Mouse (Mus musculus): ENCODE measurements around the gene Nt5dc1. TPM values are rescaled to one million over a fixed set of nuclear protein-coding genes. Genes with fewer than 3 reads are reported as not detected.
"Not testable (repeated sequence)": the region's sequence is repeated elsewhere in the genome, so short reads cannot be mapped to it uniquely, and the experiment has no call there.

Nt5dc1 gene
- total RNA-seq, 4 experiments from 2014 or later = 3.4 to 5.0 (median 4.0) TPM

DNA sequence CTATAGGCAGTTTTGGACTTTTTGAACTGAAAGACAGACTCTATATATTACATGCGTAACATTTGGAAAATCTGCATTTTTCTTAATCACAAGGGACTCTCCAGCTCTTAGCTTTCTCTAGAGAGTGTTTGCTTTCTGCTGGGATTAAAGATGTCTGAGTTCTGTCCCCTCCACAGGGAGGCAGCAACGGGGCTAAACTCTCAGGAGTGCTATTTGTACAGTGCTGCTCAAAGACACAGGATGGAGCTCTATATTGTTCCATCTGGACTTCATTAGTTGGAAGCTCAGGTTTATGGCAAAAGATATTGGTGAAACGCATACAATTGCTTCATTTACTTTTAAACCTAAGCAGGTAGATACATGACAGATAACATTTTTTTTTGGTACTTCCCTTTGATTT lies 105.8 kb downstream of the Nt5dc1 start:
- DNase-seq (ENCODE audit: low spot score in 2 of 2) = no peak

- no peak for DNase-seq (ENCODE audit: low spot score in 2 of 2)
Observed at GRCm38 (mm10) chr10:34309915-34310685, 108.3 kb downstream of the Nt5dc1 start.

- DNase-seq (ENCODE audit: low spot score in 2 of 2) = no peak
Observed at GRCm38 (mm10) chr10:34307070-34307469, 111.3 kb downstream of the Nt5dc1 start.

GRCm38 (mm10) chr10:34300368-34300767 lies 118.0 kb downstream of the Nt5dc1 start:
- no peak for DNase-seq (ENCODE audit: low spot score in 2 of 2)

DNA sequence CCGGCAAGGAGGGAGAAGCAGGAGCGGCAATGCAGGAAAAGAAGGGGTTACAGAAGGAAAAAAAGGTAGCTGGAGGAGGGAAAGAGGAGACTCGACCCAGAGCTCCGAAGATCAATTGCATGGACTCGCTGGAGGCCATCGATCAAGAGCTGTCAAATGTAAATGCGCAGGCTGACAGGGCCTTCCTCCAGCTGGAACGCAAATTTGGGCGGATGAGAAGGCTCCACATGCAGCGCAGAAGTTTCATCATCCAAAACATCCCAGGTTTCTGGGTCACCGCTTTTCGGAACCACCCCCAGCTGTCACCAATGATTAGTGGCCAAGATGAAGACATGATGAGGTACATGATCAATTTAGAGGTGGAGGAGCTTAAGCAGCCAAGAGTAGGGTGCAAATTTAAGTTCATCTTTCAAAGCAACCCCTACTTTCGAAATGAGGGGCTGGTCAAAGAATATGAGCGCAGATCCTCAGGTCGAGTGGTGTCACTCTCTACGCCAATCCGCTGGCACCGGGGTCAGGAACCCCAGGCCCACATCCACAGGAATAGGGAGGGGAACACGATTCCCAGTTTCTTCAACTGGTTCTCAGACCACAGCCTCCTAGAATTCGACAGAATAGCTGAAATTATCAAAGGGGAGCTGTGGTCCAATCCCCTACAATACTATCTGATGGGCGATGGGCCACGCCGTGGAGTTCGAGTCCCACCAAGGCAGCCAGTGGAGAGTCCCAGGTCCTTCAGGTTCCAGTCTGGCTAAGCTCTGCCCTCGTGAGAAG lies 120.2 kb downstream of the Nt5dc1 start:
- DNase-seq (ENCODE audit: low spot score in 2 of 2) = peak in 1 of 2 experiments; percentile 35

GRCm38 (mm10) chr10:34297299-34297979 lies 120.9 kb downstream of the Nt5dc1 start, which contains the start of gene Tspyl4:
Gene Tspyl4, plus strand, starts transcription at chr10:34297442.
- DNase-seq (ENCODE audit: low spot score in 2 of 2) = peak; percentile 93 to 94

GRCm38 (mm10) chr10:34296911-34297298 lies 121.4 kb downstream of the Nt5dc1 start:
- DNase-seq (ENCODE audit: low spot score in 2 of 2) = no peak

GRCm38 (mm10) chr10:34282420-34283238 lies 135.7 kb downstream of the Nt5dc1 start:
- peak in 1 of 2 experiments; percentile 46 for DNase-seq (ENCODE audit: low spot score in 2 of 2)

DNA sequence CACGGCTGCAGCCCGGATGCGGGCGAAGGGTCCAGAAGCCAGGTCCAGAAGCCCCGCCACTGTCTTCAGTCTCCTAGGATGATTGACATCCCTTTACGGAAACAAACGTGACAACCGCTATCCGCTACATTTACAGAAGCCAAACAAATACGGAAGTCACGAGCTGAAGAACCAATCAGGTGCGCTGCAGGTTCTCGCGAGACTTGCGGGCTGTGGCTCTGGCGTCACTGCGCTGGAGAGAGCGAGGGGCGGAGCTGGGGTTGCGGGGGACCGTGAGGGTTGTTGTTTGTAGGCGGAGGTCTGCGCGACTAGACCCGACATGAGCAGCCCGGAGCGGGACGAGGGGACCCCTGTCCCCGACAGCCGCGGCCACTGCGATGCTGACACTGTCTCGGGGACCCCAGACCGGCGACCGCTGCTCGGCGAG lies 136.4 kb downstream of the Nt5dc1 start, which contains the start of gene Tspyl1:
Gene Tspyl1 (plus strand): TSS at position 229 of the 427 bp plus-strand sequence.
- peak; percentile 97 to 98 for DNase-seq (ENCODE audit: low spot score in 2 of 2)

DNA sequence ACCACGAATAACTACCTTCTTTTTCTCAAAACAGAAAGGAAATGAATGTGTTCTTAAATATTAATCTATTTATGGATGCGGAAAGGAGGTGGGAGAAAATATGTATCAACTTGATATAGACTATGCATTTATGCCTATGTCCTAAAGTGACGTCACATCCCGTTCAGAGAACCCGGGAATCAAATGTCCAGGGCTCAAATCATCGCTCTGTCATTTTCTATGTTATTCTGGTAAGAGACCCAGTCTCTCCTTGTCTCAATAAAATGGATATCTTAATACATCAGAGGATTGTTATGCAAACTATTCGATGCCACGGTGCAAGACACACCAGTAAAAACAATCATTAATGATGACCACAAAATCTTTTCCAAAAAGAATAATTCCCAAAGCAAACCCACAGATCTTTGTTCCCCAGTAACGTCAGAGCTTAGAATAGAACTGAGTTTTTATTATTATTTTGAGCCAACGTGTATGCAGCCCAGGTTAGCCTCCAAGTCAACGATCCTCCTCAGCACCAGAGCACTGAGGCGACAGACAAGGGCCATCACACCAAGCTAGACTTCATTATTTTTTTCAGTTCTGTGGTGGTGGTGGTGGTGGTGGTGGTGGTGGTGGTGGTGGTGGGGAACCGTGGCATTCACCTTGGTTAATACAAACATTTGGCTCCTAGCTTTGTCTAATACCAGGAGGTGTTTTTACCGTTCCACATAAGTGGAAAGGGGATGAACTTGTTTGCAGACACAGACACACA lies 137.0 kb downstream of the Nt5dc1 start:
- no peak for DNase-seq (ENCODE audit: low spot score in 2 of 2)

GRCm38 (mm10) chr10:34280591-34281175 lies 137.7 kb downstream of the Nt5dc1 start:
- DNase-seq (ENCODE audit: low spot score in 2 of 2) = peak in 1 of 2 experiments; percentile 63

- DNase-seq (ENCODE audit: low spot score in 2 of 2) = peak in 1 of 2 experiments; percentile 24
Observed at GRCm38 (mm10) chr10:34271681-34272080, 146.7 kb downstream of the Nt5dc1 start.

- no peak for DNase-seq (ENCODE audit: low spot score in 2 of 2)
Observed at GRCm38 (mm10) chr10:34267312-34268070, 150.9 kb downstream of the Nt5dc1 start.

DNA sequence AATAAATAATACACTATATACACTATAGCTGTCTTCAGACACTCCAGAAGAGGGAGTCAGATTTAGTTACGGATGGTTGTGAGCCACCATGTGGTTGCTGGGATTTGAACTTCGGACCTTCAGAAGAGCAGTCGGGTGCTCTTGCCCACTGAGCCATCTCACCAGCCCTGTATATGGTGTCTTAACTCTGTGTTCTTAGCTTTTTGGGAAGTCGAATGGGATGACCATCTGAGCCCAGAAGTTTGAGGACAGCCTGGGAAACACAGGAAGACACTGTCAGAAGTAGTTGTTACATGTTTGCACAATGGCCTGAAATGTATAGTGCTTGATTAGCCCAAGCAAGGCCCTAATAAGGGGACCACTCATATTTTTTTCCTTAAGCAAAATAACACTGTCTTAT lies 153.2 kb downstream of the Nt5dc1 start:
- no peak for DNase-seq (ENCODE audit: low spot score in 2 of 2)

DNA sequence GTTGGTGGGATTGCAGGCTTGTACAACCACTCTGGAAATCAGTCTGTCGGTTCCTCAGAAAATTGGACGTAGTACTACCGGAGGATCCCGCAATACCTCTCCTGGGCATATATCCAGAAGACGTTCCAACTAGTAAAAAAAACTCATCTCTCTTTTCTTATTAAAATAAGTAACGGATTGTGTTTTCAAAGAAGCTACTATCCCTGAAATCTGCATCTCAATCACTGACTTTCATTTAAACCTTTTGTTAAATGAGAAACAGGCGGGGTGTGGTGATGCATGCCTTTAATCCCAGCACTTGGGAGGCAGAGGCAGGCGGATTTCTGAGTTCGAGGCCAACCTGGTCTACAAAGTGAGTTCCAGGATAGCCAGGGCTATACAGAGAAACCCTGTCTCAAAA lies 165.5 kb downstream of the Nt5dc1 start:
- not testable (repeated sequence) for DNase-seq (ENCODE audit: low spot score in 2 of 2)

- no peak for DNase-seq (ENCODE audit: low spot score in 2 of 2)
Observed at GRCm38 (mm10) chr10:34249594-34249993, 168.8 kb downstream of the Nt5dc1 start.

DNA sequence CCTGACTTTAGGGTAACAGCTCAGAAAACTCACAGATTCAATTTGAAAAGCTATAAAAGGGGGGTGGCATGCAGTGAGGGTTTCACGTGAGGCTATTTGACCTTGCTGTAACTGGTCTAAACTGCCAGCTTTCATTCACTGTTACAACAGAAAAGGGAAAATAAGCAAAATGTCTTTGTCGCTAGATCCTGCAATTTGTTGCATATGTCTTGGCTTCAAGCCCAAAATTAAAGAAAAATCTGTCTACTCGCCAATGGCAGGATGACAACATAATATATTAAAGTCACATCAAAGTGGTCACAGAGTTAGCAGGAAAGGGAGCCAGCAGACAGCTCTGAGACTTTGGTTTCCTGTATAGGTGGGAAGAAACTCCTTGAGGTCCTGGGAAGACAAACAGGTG lies 170.6 kb downstream of the Nt5dc1 start:
- DNase-seq (ENCODE audit: low spot score in 2 of 2) = no peak

- DNase-seq (ENCODE audit: low spot score in 2 of 2) = no peak
Observed at GRCm38 (mm10) chr10:34246106-34246505, 172.2 kb downstream of the Nt5dc1 start.

GRCm38 (mm10) chr10:34244745-34245144 lies 173.6 kb downstream of the Nt5dc1 start:
- no peak for DNase-seq (ENCODE audit: low spot score in 2 of 2)

All from layer of hippocampus, adult 8-10 months (tissue).